Mouse (Mus musculus): Measurements from ENCODE around the gene Prkca. TPM values are rescaled to one million over a fixed set of nuclear protein-coding genes. Genes with fewer than 3 reads are reported as not detected.

Prkca gene
- polyA plus RNA-seq, 1 experiment from 2014 or later, result 5.3 TPM

GRCm38 (mm10) chr11:108162110-108162509, 181.6 kb downstream of the Prkca start:
- 3% methylated on average over 4 of the region's 4 CpGs for WGBS
- Histone ChIP-seq H3K4me3 (ENCODE audit: low read depth, low read length) (no peak overlapping the region), H3K9me3 (replicated peaks; ENCODE audit: control insufficient read depth, low read length) (peaks cover 3% of the 10 kb centered on the region; the same call in 1 of the 2 replicates), H3K9ac (ENCODE audit: low read length) (no peak overlapping the region), H3K27me3 (replicated peaks; ENCODE audit: control insufficient read depth, insufficient read depth, low read length) (no peaks in the 10 kb centered on the region), H3K4me2 (ENCODE audit: low read length) (no peak overlapping the region), H3K27ac (ENCODE audit: low read depth, low read length) (peak overlapping the region; percentile 55), H3K36me3 (ENCODE audit: control insufficient read depth, insufficient read depth, low read length) (no peaks in the 10 kb centered on the region), H3K4me1 (ENCODE audit: control insufficient read depth, insufficient read depth, low read length) (peaks cover 12% of the 10 kb centered on the region; the same call in 1 of the 2 replicates)
- DNase-seq (ENCODE audit: low spot score), result peak; percentile 78
- ATAC-seq, result peak; percentile 79

GRCm38 (mm10) chr11:108160056-108160455, 183.7 kb downstream of the Prkca start:
- 94% methylated on average over 7 of the region's 7 CpGs for WGBS
- Histone ChIP-seq H3K27ac (ENCODE audit: low read depth, low read length) (no peak overlapping the region), H3K27me3 (replicated peaks; ENCODE audit: control insufficient read depth, insufficient read depth, low read length) (no peaks in the 10 kb centered on the region), H3K4me3 (ENCODE audit: low read depth, low read length) (no peak overlapping the region), H3K9ac (ENCODE audit: low read length) (no peak overlapping the region), H3K4me1 (ENCODE audit: control insufficient read depth, insufficient read depth, low read length) (peaks cover 6% of the 10 kb centered on the region; the same call in 1 of the 2 replicates), H3K36me3 (ENCODE audit: control insufficient read depth, insufficient read depth, low read length) (no peaks in the 10 kb centered on the region), H3K4me2 (ENCODE audit: low read length) (no peak overlapping the region), H3K9me3 (replicated peaks; ENCODE audit: control insufficient read depth, low read length) (peaks cover 3% of the 10 kb centered on the region; the same call in 1 of the 2 replicates)
- no peak for DNase-seq (ENCODE audit: low spot score)
- ATAC-seq, result no peak

- WGBS, result 97% methylated on average over 3 of the region's 3 CpGs
- peaks cover 3% of the 10 kb centered on the region; the same call in 1 of the 2 replicates for H3K9me3 ChIP-seq (replicated peaks; ENCODE audit: control insufficient read depth, low read length)
Measured at GRCm38 (mm10) chr11:108158046-108158445, 185.7 kb downstream of the Prkca start.

GRCm38 (mm10) chr11:108157074-108157473, 186.7 kb downstream of the Prkca start:
- 96% methylated on average over 5 of the region's 5 CpGs for WGBS
- H3K27ac ChIP-seq (ENCODE audit: low read depth, low read length), result no peak overlapping the region
- no peak for ATAC-seq

More at GRCm38 (mm10) chr11:108158046-108158445, 185.7 kb downstream of the Prkca start:
- Histone ChIP-seq H3K4me3 (ENCODE audit: low read depth, low read length) (no peak overlapping the region), H3K27me3 (replicated peaks; ENCODE audit: control insufficient read depth, insufficient read depth, low read length) (no peaks in the 10 kb centered on the region), H3K9ac (ENCODE audit: low read length) (no peak overlapping the region), H3K4me1 (ENCODE audit: control insufficient read depth, insufficient read depth, low read length) (peaks cover 5% of the 10 kb centered on the region; the same call in 1 of the 2 replicates), H3K4me2 (ENCODE audit: low read length) (no peak overlapping the region), H3K27ac (ENCODE audit: low read depth, low read length) (no peak overlapping the region), H3K36me3 (ENCODE audit: control insufficient read depth, insufficient read depth, low read length) (no peaks in the 10 kb centered on the region)
- DNase-seq (ENCODE audit: low spot score) (no peak), ATAC-seq (no peak)

GRCm38 (mm10) chr11:108156107-108156506, 187.6 kb downstream of the Prkca start:
- Histone ChIP-seq H3K9ac (ENCODE audit: low read length) (no peak overlapping the region), H3K27ac (ENCODE audit: low read depth, low read length) (no peak overlapping the region), H3K9me3 (replicated peaks; ENCODE audit: control insufficient read depth, low read length) (peaks cover 3% of the 10 kb centered on the region; the same call in 1 of the 2 replicates), H3K36me3 (ENCODE audit: control insufficient read depth, insufficient read depth, low read length) (no peaks in the 10 kb centered on the region), H3K4me1 (ENCODE audit: control insufficient read depth, insufficient read depth, low read length) (0 out of 2 replicates have a peak, but pooled peaks cover 2% of the 10 kb centered on the region), H3K4me2 (ENCODE audit: low read length) (no peak overlapping the region), H3K4me3 (ENCODE audit: low read depth, low read length) (no peak overlapping the region), H3K27me3 (replicated peaks; ENCODE audit: control insufficient read depth, insufficient read depth, low read length) (no peaks in the 10 kb centered on the region)
- WGBS, result 81% methylated on average over 5 of the region's 5 CpGs
- ATAC-seq, result no peak
- no peak for DNase-seq (ENCODE audit: low spot score)

More at GRCm38 (mm10) chr11:108157074-108157473, 186.7 kb downstream of the Prkca start:
- no peak overlapping the region for H3K9ac ChIP-seq (ENCODE audit: low read length)
- H3K4me3 ChIP-seq (ENCODE audit: low read depth, low read length), result no peak overlapping the region
- no peaks in the 10 kb centered on the region for H3K36me3 ChIP-seq (ENCODE audit: control insufficient read depth, insufficient read depth, low read length)
- H3K4me1 ChIP-seq (ENCODE audit: control insufficient read depth, insufficient read depth, low read length), result peaks cover 3% of the 10 kb centered on the region; the same call in 1 of the 2 replicates
- H3K27me3 ChIP-seq (replicated peaks; ENCODE audit: control insufficient read depth, insufficient read depth, low read length), result no peaks in the 10 kb centered on the region
- peaks cover 3% of the 10 kb centered on the region; the same call in 1 of the 2 replicates for H3K9me3 ChIP-seq (replicated peaks; ENCODE audit: control insufficient read depth, low read length)
- no peak for DNase-seq (ENCODE audit: low spot score)
- H3K4me2 ChIP-seq (ENCODE audit: low read length), result no peak overlapping the region

- no peaks in the 10 kb centered on the region for H3K36me3 ChIP-seq (ENCODE audit: control insufficient read depth, insufficient read depth, low read length)
- H3K4me3 ChIP-seq (ENCODE audit: low read depth, low read length), result no peak overlapping the region
- H3K9ac ChIP-seq (ENCODE audit: low read length), result no peak overlapping the region
- H3K27me3 ChIP-seq (replicated peaks; ENCODE audit: control insufficient read depth, insufficient read depth, low read length), result no peaks in the 10 kb centered on the region
- WGBS, result 94% methylated on average over 8 of the region's 8 CpGs
- no peak for DNase-seq (ENCODE audit: low spot score)
- H3K27ac ChIP-seq (ENCODE audit: low read depth, low read length), result no peak overlapping the region
- H3K9me3 ChIP-seq (replicated peaks; ENCODE audit: control insufficient read depth, low read length), result peaks cover 3% of the 10 kb centered on the region; the same call in 1 of the 2 replicates
- ATAC-seq, result no peak
- H3K4me2 ChIP-seq (ENCODE audit: low read length), result no peak overlapping the region
- H3K4me1 ChIP-seq (ENCODE audit: control insufficient read depth, insufficient read depth, low read length), result peaks cover 10% of the 10 kb centered on the region; the same call in 1 of the 2 replicates
Measured at GRCm38 (mm10) chr11:108155088-108155580, 188.6 kb downstream of the Prkca start.

- Histone ChIP-seq H3K4me2 (ENCODE audit: low read length) (no peak overlapping the region), H3K4me1 (ENCODE audit: control insufficient read depth, insufficient read depth, low read length) (peaks cover 13% of the 10 kb centered on the region; the same call in 1 of the 2 replicates), H3K9me3 (replicated peaks; ENCODE audit: control insufficient read depth, low read length) (peaks cover 3% of the 10 kb centered on the region; the same call in 1 of the 2 replicates), H3K9ac (ENCODE audit: low read length) (no peak overlapping the region), H3K27me3 (replicated peaks; ENCODE audit: control insufficient read depth, insufficient read depth, low read length) (no peaks in the 10 kb centered on the region), H3K4me3 (ENCODE audit: low read depth, low read length) (no peak overlapping the region), H3K36me3 (ENCODE audit: control insufficient read depth, insufficient read depth, low read length) (no peaks in the 10 kb centered on the region), H3K27ac (ENCODE audit: low read depth, low read length) (no peak overlapping the region)
- DNase-seq (ENCODE audit: low spot score), result no peak
- ATAC-seq, result no peak
- 75% methylated on average over 9 of the region's 9 CpGs for WGBS
Measured at GRCm38 (mm10) chr11:108153997-108154841, 189.5 kb downstream of the Prkca start.

- 62% methylated on average over 4 of the region's 4 CpGs for WGBS
- Histone ChIP-seq H3K4me3 (ENCODE audit: low read depth, low read length) (no peak overlapping the region), H3K4me1 (ENCODE audit: control insufficient read depth, insufficient read depth, low read length) (peaks cover 24% of the 10 kb centered on the region), H3K36me3 (ENCODE audit: control insufficient read depth, insufficient read depth, low read length) (no peaks in the 10 kb centered on the region), H3K9me3 (replicated peaks; ENCODE audit: control insufficient read depth, low read length) (no peaks in the 10 kb centered on the region), H3K4me2 (ENCODE audit: low read length) (no peak overlapping the region), H3K27me3 (replicated peaks; ENCODE audit: control insufficient read depth, insufficient read depth, low read length) (no peaks in the 10 kb centered on the region), H3K27ac (ENCODE audit: low read depth, low read length) (no peak overlapping the region), H3K9ac (ENCODE audit: low read length) (no peak overlapping the region)
- no peak for DNase-seq (ENCODE audit: low spot score)
- ATAC-seq, result no peak
Measured at GRCm38 (mm10) chr11:108152591-108152990, 191.1 kb downstream of the Prkca start.
